Mouse (Mus musculus) neutrophil, adult 5-6 weeks (primary cell): ENCODE measurements around the gene Tnfrsf23. TPM values are rescaled to one million over a fixed set of nuclear protein-coding genes. Genes with fewer than 3 reads are reported as not detected.

Experiments
- ATAC-seq: fragments of 151-379, 151-347 bp; 2 replicates; pipeline ENCODE4 v1.8.0; 2017; ENCODE audit warnings: mild to moderate bottlenecking, moderate TSS enrichment; ENCODE audit not compliant: insufficient number of reproducible peaks, poor library complexity, low FRiP score, severe bottlenecking; ENCODE audit errors: extremely low read depth
- total RNA-seq: library from RNA; stranded (forward); fragments of 200-1000 nt; gene quantifications from 2 replicates; pipeline ENCODE4 v1.2.3, GENCODE M21; 2017

Tnfrsf23 gene
- total RNA-seq, 1 experiment from 2014 or later = 8.6 TPM

DNA sequence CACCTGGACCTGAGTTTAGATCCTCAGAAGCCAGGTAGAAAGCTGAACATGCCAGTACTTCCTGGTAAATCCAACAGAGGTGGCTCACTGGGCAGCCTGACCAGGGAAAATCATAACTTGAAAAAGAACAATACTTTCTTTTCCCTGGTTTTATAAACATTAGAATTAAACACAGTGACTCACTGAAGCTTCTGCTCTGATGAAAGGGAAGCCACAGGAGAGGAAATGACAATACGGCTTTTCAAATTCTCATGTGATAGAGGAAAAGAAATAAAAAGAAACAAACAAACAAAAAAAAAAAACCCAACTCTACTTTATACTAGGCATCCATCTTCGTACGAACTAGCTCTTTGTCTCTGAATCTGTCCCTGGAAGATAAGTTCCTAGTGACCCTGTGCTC, 61.1 kb downstream of the Tnfrsf23 start:
- ATAC-seq = no peak

- no peak for ATAC-seq
Measured at GRCm38 (mm10) chr7:143620951-143621350, 64.7 kb downstream of the Tnfrsf23 start.

Other genes with a start within 250 kb of the Tnfrsf23 start
- 1.0 and 2.2 TPM in 2 replicates for gene Cdkn1c, start 224.8 kb downstream of the Tnfrsf23 start, total RNA-seq
- not detected in 2 replicates for gene Slc22a18, start 212.1 kb downstream of the Tnfrsf23 start, total RNA-seq
- not detected in 2 replicates for gene Phlda2, start 182.7 kb downstream of the Tnfrsf23 start, total RNA-seq
- gene Nap1l4, start 136.8 kb downstream of the Tnfrsf23 start, total RNA-seq = 110 and 117 TPM in 2 replicates
- 63.9 and 78.8 TPM in 2 replicates for gene Cars, start 85.8 kb downstream of the Tnfrsf23 start, total RNA-seq
- 19.0 and 20.9 TPM in 2 replicates for gene Tnfrsf26, start 57.1 kb downstream of the Tnfrsf23 start, total RNA-seq
- gene Tnfrsf22, start 36.2 kb downstream of the Tnfrsf23 start, total RNA-seq = 2.1 TPM in 2 replicates
- 27.0 and 36.1 TPM in 2 replicates for gene Osbpl5, start 71.1 kb upstream of the Tnfrsf23 start, total RNA-seq
- gene Mrgprg, start 81.1 kb upstream of the Tnfrsf23 start, total RNA-seq = not detected in 2 replicates
- gene Mrgpre, start 98.6 kb upstream of the Tnfrsf23 start, total RNA-seq = 2.7 and 3.8 TPM in 2 replicates
- 14.5 and 21.8 TPM in 2 replicates for gene Nadsyn1, start 137.0 kb upstream of the Tnfrsf23 start, total RNA-seq
- 6.9 and 10.1 TPM in 2 replicates for gene Dhcr7, start 137.3 kb upstream of the Tnfrsf23 start, total RNA-seq
- not detected in 2 replicates for gene Gm498, start 181.0 kb upstream of the Tnfrsf23 start, total RNA-seq